Mouse (Mus musculus) heart, postnatal 0 days (tissue): Measurements from ENCODE around the gene Cyp4f15.
"Not testable (repeated sequence)": the region's sequence is repeated elsewhere in the genome, so short reads cannot be mapped to it uniquely, and the experiment has no call there.

Source experiments
- CTCF ChIP-seq: IDR thresholded peaks from 2 replicates; pipeline ENCODE4 v1.5.1; 2016; ENCODE audit warnings: antibody characterized with exemption, control low read depth, low read depth
- EP300 ChIP-seq: IDR thresholded peaks from 2 replicates; pipeline ENCODE4 v1.6.1; 2016; ENCODE audit warnings: antibody characterized with exemption, low read depth

- TF ChIP-seq CTCF, EP300: not testable (repeated sequence)
These were observed 36.7 kb downstream of the Cyp4f15 start for GRCm38 (mm10) chr17:32722151-32722550.
